ENCODE assay signal across 11 mouse cellular contexts in genomic region chr11:105282460-105282859, GRCm38 (mm10). TPM values are rescaled to one million over a fixed set of nuclear protein-coding genes. Genes with fewer than 3 reads are reported as not detected.
DNase-seq lines count a peak whose midpoint lies in the region; ATAC-seq lines count a peak whose summit lies in the region.
"Had no signal": no experiment of that assay in that cellular context is flagged by ENCODE, and none has a peak within 500 bp of the region (broad histone marks: within the 10 kb centered on the region; RNA-seq: fewer than 3 reads in every experiment).

No protein-coding gene starts in this region.

- no peak overlapping the region for H3K9ac ChIP-seq in limb, embryonic 12.5 days (replicated peaks)
- H3K9ac ChIP-seq: hindbrain, embryonic 15.5 days; stomach, embryonic 15.5 days had no signal

- H3K36me3 ChIP-seq in limb, embryonic 12.5 days, result peaks cover 73% of the 10 kb centered on the region

- H3K4me3 ChIP-seq in limb, embryonic 12.5 days (replicated peaks), result no peak overlapping the region
- H3K4me3 ChIP-seq: hindbrain, embryonic 15.5 days; megakaryocyte, embryonic 14.5 days; stomach, embryonic 15.5 days had no signal

- no peak overlapping the region for H3K4me2 ChIP-seq in limb, embryonic 12.5 days
- H3K4me2 ChIP-seq: hindbrain, embryonic 15.5 days; stomach, embryonic 15.5 days had no signal

- WGBS in limb, embryonic 12.5 days, result 10% methylated on average over 2 of the region's 2 CpGs

- peak; percentile 15 for DNase-seq in cerebellum, adult 8-10 months
- DNase-seq in cerebellum, postnatal 4 days (ENCODE audit: low spot score in 2 of 2), result no peak
- DNase-seq in cerebellum, postnatal 25 days, result peak; percentile 22 to 36
- peak; percentile 61 to 85 for DNase-seq in heart, adult 18-20 months
- DNase-seq in layer of hippocampus, adult 9-11 months, result no peak
- no peak for DNase-seq in ovary, postnatal 36 days (ENCODE audit: low spot score)
- DNase-seq in adrenal gland, postnatal 10 days, result no peak

- ATAC-seq in limb, embryonic 12.5 days (ENCODE audit: insufficient number of reproducible peaks, insufficient read depth, low FRiP score, low TSS enrichment, low read depth), result 0 out of 2 replicates have a peak, but pooled peaks have one; percentile 12

- H3K4me1 ChIP-seq in limb, embryonic 12.5 days (replicated peaks), result peaks cover 51% of the 10 kb centered on the region
- H3K4me1 ChIP-seq: hindbrain, embryonic 15.5 days; megakaryocyte, embryonic 14.5 days had no signal

- peak overlapping the region; percentile 73 for H3K27ac ChIP-seq in limb, embryonic 12.5 days
- H3K27ac ChIP-seq: hindbrain, embryonic 15.5 days; stomach, embryonic 15.5 days had no signal

- no peaks in the 10 kb centered on the region for H3K27me3 ChIP-seq in limb, embryonic 12.5 days
- H3K27me3 ChIP-seq: hindbrain, embryonic 15.5 days; megakaryocyte, embryonic 14.5 days; stomach, embryonic 15.5 days had no signal

- H3K9me3 ChIP-seq in limb, embryonic 12.5 days, result no peaks in the 10 kb centered on the region
- H3K9me3 ChIP-seq: hindbrain, embryonic 15.5 days; megakaryocyte, embryonic 14.5 days; stomach, embryonic 15.5 days had no signal

RNA-seq across cellular contexts. Expression of gene Mrc2, which starts 10.0 kb away (rescaled TPM):
- total RNA-seq in heart, adult 18-20 months (2021), result 10 to 100 TPM; 10.8 to 11.7 TPM
- 35.0 and 37.3 TPM in 2 replicates for polyA plus RNA-seq in limb, embryonic 12.5 days (2016; fragmentation: Nextera tagmentation; extraction: Ambion mirVana)
- total RNA-seq in adrenal gland, postnatal 10 days (2021), result 10 to 100 TPM; 27.6 to 28.0 TPM

Comparison
In these comparisons a context has a peak if more than half of its experiments do, and no peak if none do; other contexts are left out.
1. DNase-seq: peak in cerebellum, adult 8-10 months (single experiment), cerebellum, postnatal 25 days (2 of 2) and heart, adult 18-20 months (2 of 2); none in cerebellum, postnatal 4 days (0 of 2), layer of hippocampus, adult 9-11 months (single experiment), ovary, postnatal 36 days (single experiment) and adrenal gland, postnatal 10 days (single experiment).